Mouse (Mus musculus) bone marrow macrophage, adult 2 months (primary cell): ENCODE data around the gene Klra3. TPM values are rescaled to one million over a fixed set of nuclear protein-coding genes. Genes with fewer than 3 reads are reported as not detected.
A peak's percentile ranks its signal among the peaks of the same experiment; 100 is the strongest.
"Not testable (repeated sequence)": the region's sequence is repeated elsewhere in the genome, so short reads cannot be mapped to it uniquely, and the experiment has no call there.

Experiments
- H3K27ac ChIP-seq: 2 replicates; pipeline ENCODE4 v1.5.1; 2012; ENCODE audit warnings: low read depth, low read length; ENCODE audit not compliant: insufficient read depth
- H3K4me1 ChIP-seq: 2 replicates; pipeline ENCODE4 v1.6.1; 2012; ENCODE audit warnings: low read length; ENCODE audit not compliant: control insufficient read depth, insufficient read depth
- H3K4me3 ChIP-seq: 2 replicates; pipeline ENCODE4 v1.5.1; 2012; ENCODE audit warnings: mild to moderate bottlenecking, low read length, moderate library complexity; ENCODE audit not compliant: insufficient read depth
- CTCF ChIP-seq: IDR thresholded peaks from 2 replicates; pipeline ENCODE4 v1.5.1; 2012; ENCODE audit warnings: low read depth, mild to moderate bottlenecking, low read length, moderate library complexity
- POLR2A ChIP-seq: IDR thresholded peaks from 2 replicates; pipeline ENCODE4 v1.6.1; 2012; ENCODE audit warnings: mild to moderate bottlenecking, low read depth, low read length, borderline replicate concordance
- polyA plus RNA-seq: library from polyadenylated mRNA; stranded (reverse); fragments of >200 nt; gene quantifications from 2 replicates; pipeline ENCODE4 v1.2.4, GENCODE M21; 2012; ENCODE audit not compliant: missing spikeins, insufficient read depth, insufficient read length

Gene Klra3
- 0.56 and 2.7 TPM in 2 replicates for polyA plus RNA-seq

GRCm38 (mm10) chr6:130337411-130337810 lies at the start of gene Klra3:
Gene Klra3, minus strand, starts transcription at chr6:130337574.
- no peaks in the 10 kb centered on the region for H3K4me1 ChIP-seq
- no peak within 1 kb of the TSS for H3K27ac ChIP-seq
- H3K4me3 ChIP-seq: no peak within 1 kb of the TSS
- TF ChIP-seq CTCF (no peak), POLR2A (no peak)

- H3K4me1 ChIP-seq: no peaks in the 10 kb centered on the region
- TF ChIP-seq POLR2A (no peak), CTCF (no peak)
- H3K4me3 ChIP-seq: no peak within 1 kb of the TSS
- H3K27ac ChIP-seq: no peak within 1 kb of the TSS
Observed at GRCm38 (mm10) chr6:130386750-130387149, 49.4 kb upstream of the Klra3 start, which contains the start of gene Klra1. Gene Klra1, minus strand, starts transcription at chr6:130386874.

GRCm38 (mm10) chr6:130385803-130386202 lies 48.4 kb upstream of the Klra3 start:
- no peak overlapping the region for H3K4me3 ChIP-seq
- no peaks in the 10 kb centered on the region for H3K4me1 ChIP-seq
- no peak overlapping the region for H3K27ac ChIP-seq
- TF ChIP-seq CTCF: no peak
- TF ChIP-seq POLR2A: no peak

GRCm38 (mm10) chr6:130382375-130382774 lies 45.0 kb upstream of the Klra3 start:
- TF ChIP-seq CTCF: no peak
- no peak for TF ChIP-seq POLR2A

GRCm38 (mm10) chr6:130345381-130345780 lies 8.0 kb upstream of the Klra3 start:
- not testable (repeated sequence) for H3K27ac ChIP-seq, H3K4me3 ChIP-seq, H3K4me1 ChIP-seq

More at GRCm38 (mm10) chr6:130382375-130382774, 45.0 kb upstream of the Klra3 start:
- Histone ChIP-seq H3K4me1 (no peaks in the 10 kb centered on the region), H3K27ac (no peak overlapping the region), H3K4me3 (no peak overlapping the region)

- not testable (repeated sequence) for H3K27ac ChIP-seq, H3K4me3 ChIP-seq, H3K4me1 ChIP-seq
Observed at GRCm38 (mm10) chr6:130341973-130342372, 4.6 kb upstream of the Klra3 start.

GRCm38 (mm10) chr6:130287984-130288649 lies 49.3 kb downstream of the Klra3 start:
- Histone ChIP-seq H3K4me3 (no peak overlapping the region), H3K4me1 (peaks cover 4% of the 10 kb centered on the region), H3K27ac (peak overlapping the region; percentile 40; the same call in 1 of the 2 replicates)
- TF ChIP-seq POLR2A (no peak), CTCF (no peak)

GRCm38 (mm10) chr6:130281828-130282227 lies 55.5 kb downstream of the Klra3 start, which contains the start of gene Klra10:
Gene Klra10, minus strand, starts transcription at chr6:130281928.
- not testable (repeated sequence) for H3K4me3 ChIP-seq, H3K4me1 ChIP-seq, H3K27ac ChIP-seq

Other genes starting within 250 kb of the Klra3 start
- not detected in 2 replicates for gene Klra8, start 207.7 kb downstream of the Klra3 start, polyA plus RNA-seq
- not detected in 2 replicates for gene Klra9, start 144.5 kb downstream of the Klra3 start, polyA plus RNA-seq
- gene Klra7, start 104.3 kb downstream of the Klra3 start, polyA plus RNA-seq: not detected in 2 replicates
- not detected in 2 replicates for gene Klra10, start 55.6 kb downstream of the Klra3 start, polyA plus RNA-seq
- gene Klra1, start 49.3 kb upstream of the Klra3 start, polyA plus RNA-seq: not detected in 2 replicates